In genomic region chr11:54315336-54315735, GRCm38 (mm10) we compare ENCODE assay signal across 32 mouse cellular contexts. TPM values are rescaled to one million over a fixed set of nuclear protein-coding genes. Genes with fewer than 3 reads are reported as not detected.
A peak's percentile ranks its signal among the peaks of the same experiment; 100 is the strongest.
DNase-seq lines count a peak whose midpoint lies in the region; ATAC-seq and TF ChIP-seq lines count a peak whose summit lies in the region.
"Had no signal": no experiment of that assay in that cellular context is flagged by ENCODE, and none has a peak within 500 bp of the region (broad histone marks: within the 10 kb centered on the region; RNA-seq: fewer than 3 reads in every experiment).

No protein-coding gene starts in this region.

- H3K4me2 ChIP-seq in hindbrain, postnatal 0 days (ENCODE audit: low read depth, low read length) = peak overlapping the region; percentile 25
- no peak overlapping the region for H3K4me2 ChIP-seq in hindbrain, embryonic 13.5 days
- no peak overlapping the region for H3K4me2 ChIP-seq in midbrain, embryonic 14.5 days (ENCODE audit: low read length)
- H3K4me2 ChIP-seq: heart, embryonic 15.5 days; hindbrain, embryonic 12.5 days; lung, embryonic 14.5 days; neural tube, embryonic 13.5 days had no signal

- ATAC-seq in hindbrain, postnatal 0 days = no peak
- no peak for ATAC-seq in hindbrain, embryonic 13.5 days (ENCODE audit: low FRiP score)
- ATAC-seq in midbrain, embryonic 14.5 days (ENCODE audit: low FRiP score, low TSS enrichment) = no peak
- ATAC-seq: inflammation-experienced regulatory T-cells, adult 6 months; Patski had no signal

- DNase-seq in cerebellum, adult 9-10 months = peak; percentile 12
- DNase-seq in cerebellum, postnatal 14 days = no peak
- DNase-seq in hindbrain, postnatal 0 days (ENCODE audit: low spot score) = no peak
- no peak for DNase-seq in midbrain, embryonic 10.5 days (ENCODE audit: low spot score)
- no peak for DNase-seq in midbrain, embryonic 14.5 days
- no peak for DNase-seq in adrenal gland, adult 2 months
- DNase-seq: cerebellum, adult 11 months; kidney, adult 18-20 months; layer of hippocampus, postnatal 36 days; lung, embryonic 14.5 days; lung, postnatal 14 days; thymus, adult 2 months; thymus, postnatal 4 days had no signal

- H3K27ac ChIP-seq in hindbrain, postnatal 0 days = peak overlapping the region; percentile 54; the same call in 1 of the 2 replicates
- H3K27ac ChIP-seq in hindbrain, embryonic 13.5 days = no peak overlapping the region
- H3K27ac ChIP-seq in midbrain, embryonic 10.5 days (replicated peaks) = peak overlapping the region; percentile 81
- no peak overlapping the region for H3K27ac ChIP-seq in midbrain, embryonic 14.5 days (replicated peaks; ENCODE audit: low read depth, low read length)
- H3K27ac ChIP-seq: heart, embryonic 15.5 days; hindbrain, embryonic 12.5 days; neural tube, embryonic 13.5 days had no signal

- H3K9me3 ChIP-seq in hindbrain, postnatal 0 days (ENCODE audit: low read length) = no peaks in the 10 kb centered on the region
- H3K9me3 ChIP-seq in hindbrain, embryonic 13.5 days = no peaks in the 10 kb centered on the region
- no peaks in the 10 kb centered on the region for H3K9me3 ChIP-seq in midbrain, embryonic 10.5 days (replicated peaks)
- H3K9me3 ChIP-seq in midbrain, embryonic 14.5 days (ENCODE audit: control insufficient read depth, low read length) = no peaks in the 10 kb centered on the region
- H3K9me3 ChIP-seq: heart, embryonic 15.5 days; hindbrain, embryonic 12.5 days; neural tube, embryonic 13.5 days had no signal

- peaks cover 18% of the 10 kb centered on the region; the same call in 1 of the 2 replicates for H3K4me1 ChIP-seq in hindbrain, postnatal 0 days (ENCODE audit: insufficient read depth, low read length)
- peaks cover 52% of the 10 kb centered on the region for H3K4me1 ChIP-seq in hindbrain, embryonic 13.5 days (replicated peaks)
- peaks cover 54% of the 10 kb centered on the region for H3K4me1 ChIP-seq in midbrain, embryonic 10.5 days
- H3K4me1 ChIP-seq in midbrain, embryonic 14.5 days (ENCODE audit: control insufficient read depth, insufficient read depth, low read length) = peaks cover 39% of the 10 kb centered on the region

- no peaks in the 10 kb centered on the region for H3K36me3 ChIP-seq in hindbrain, postnatal 0 days (ENCODE audit: insufficient read depth, low read length)
- H3K36me3 ChIP-seq in hindbrain, embryonic 13.5 days = peaks cover 9% of the 10 kb centered on the region
- peaks cover 7% of the 10 kb centered on the region; the same call in 1 of the 2 replicates for H3K36me3 ChIP-seq in midbrain, embryonic 10.5 days
- H3K36me3 ChIP-seq in midbrain, embryonic 14.5 days (ENCODE audit: control insufficient read depth, insufficient read depth, low read length) = peaks cover 6% of the 10 kb centered on the region
- H3K36me3 ChIP-seq: heart, embryonic 15.5 days; hindbrain, embryonic 12.5 days had no signal

- peak overlapping the region; percentile 15; the same call in 1 of the 2 replicates for H3K9ac ChIP-seq in hindbrain, postnatal 0 days (replicated peaks; ENCODE audit: low read length)
- H3K9ac ChIP-seq in hindbrain, embryonic 13.5 days = no peak overlapping the region
- H3K9ac ChIP-seq in midbrain, embryonic 14.5 days (replicated peaks; ENCODE audit: low read length) = no peak overlapping the region
- H3K9ac ChIP-seq: heart, embryonic 15.5 days; lung, embryonic 14.5 days had no signal

- no peak for TF ChIP-seq CTCF in hindbrain, postnatal 0 days (IDR thresholded peaks at IDR 0.05; ENCODE audit: low read depth)

- no peak overlapping the region for H3K4me3 ChIP-seq in hindbrain, postnatal 0 days (ENCODE audit: low read length)
- H3K4me3 ChIP-seq in hindbrain, embryonic 13.5 days = no peak overlapping the region
- no peak overlapping the region for H3K4me3 ChIP-seq in midbrain, embryonic 10.5 days
- no peak overlapping the region for H3K4me3 ChIP-seq in midbrain, embryonic 14.5 days (replicated peaks; ENCODE audit: low read depth, low read length)
- H3K4me3 ChIP-seq: heart, embryonic 15.5 days; hindbrain, embryonic 12.5 days; neural tube, embryonic 13.5 days had no signal

- no peaks in the 10 kb centered on the region for H3K27me3 ChIP-seq in hindbrain, postnatal 0 days (ENCODE audit: insufficient read depth, low read length)
- no peaks in the 10 kb centered on the region for H3K27me3 ChIP-seq in hindbrain, embryonic 13.5 days
- no peaks in the 10 kb centered on the region for H3K27me3 ChIP-seq in midbrain, embryonic 10.5 days (ENCODE audit: low read depth, poor library complexity, severe bottlenecking)
- no peaks in the 10 kb centered on the region for H3K27me3 ChIP-seq in midbrain, embryonic 14.5 days (ENCODE audit: control insufficient read depth, insufficient read depth, low read length)
- H3K27me3 ChIP-seq: heart, embryonic 15.5 days; hindbrain, embryonic 12.5 days; neural tube, embryonic 13.5 days had no signal

- 78% methylated on average over 5 of the region's 5 CpGs for WGBS in hindbrain, postnatal 0 days
- 85% methylated on average over 5 of the region's 5 CpGs for WGBS in hindbrain, embryonic 13.5 days
- 89% methylated on average over 5 of the region's 5 CpGs for WGBS in midbrain, embryonic 10.5 days
- 86% methylated on average over 5 of the region's 5 CpGs for WGBS in midbrain, embryonic 14.5 days

RNA-seq across cellular contexts. Expression of gene Acsl6, which starts 11.7 kb away (rescaled TPM):
- 74.4 and 76.9 TPM in 2 replicates for total RNA-seq in hindbrain, postnatal 0 days (2014; rRNA removed)
- 58.2 and 60.1 TPM in 2 replicates for polyA plus RNA-seq in hindbrain, postnatal 0 days (2015; fragmentation: Nextera tagmentation; extraction: Ambion mirVana)
- 39.6 and 40.4 TPM in 2 replicates for polyA plus RNA-seq in hindbrain, embryonic 13.5 days (2015; fragmentation: Nextera tagmentation; extraction: Ambion mirVana)
- 14.4 and 20.4 TPM in 2 replicates for polyA plus RNA-seq in midbrain, embryonic 10.5 days (2016; fragmentation: Nextera tagmentation; extraction: Ambion mirVana)
- polyA plus RNA-seq in midbrain, embryonic 14.5 days (2014; fragmentation: Nextera tagmentation; extraction: Ambion mirVana) = 38.4 and 40.9 TPM in 2 replicates
- total RNA-seq in adrenal gland, adult 2 months (2021) = 1 to 10 TPM; 4.9 to 5.2 TPM
- polyA plus RNA-seq in adrenal gland, adult 2 months (2012; rRNA removed) = 1.2 and 1.9 TPM in 2 replicates
- polyA plus RNA-seq: inflammation-experienced regulatory T-cells, adult 6 months; liver, adult 2 months had no signal

RNA-seq across cellular contexts. Expression of gene Il3, which starts 48.3 kb away (rescaled TPM):
- not detected in 2 replicates for total RNA-seq in hindbrain, postnatal 0 days (2014; rRNA removed)
- not detected in 2 replicates for polyA plus RNA-seq in hindbrain, postnatal 0 days (2015; fragmentation: Nextera tagmentation; extraction: Ambion mirVana)
- polyA plus RNA-seq in hindbrain, embryonic 13.5 days (2015; fragmentation: Nextera tagmentation; extraction: Ambion mirVana) = not detected in 2 replicates
- polyA plus RNA-seq in midbrain, embryonic 10.5 days (2016; fragmentation: Nextera tagmentation; extraction: Ambion mirVana) = not detected in 2 replicates
- not detected in 2 replicates for polyA plus RNA-seq in midbrain, embryonic 14.5 days (2014; fragmentation: Nextera tagmentation; extraction: Ambion mirVana)
- total RNA-seq in adrenal gland, adult 2 months (2021) = not detected
- polyA plus RNA-seq in adrenal gland, adult 2 months (2012; rRNA removed) = not detected in 2 replicates
- total RNA-seq: adrenal gland, postnatal 14 days; gastrocnemius, adult 8-10 months; heart, postnatal 25 days; layer of hippocampus, adult 8-10 months; layer of hippocampus, postnatal 36 days; left cerebral cortex, postnatal 14 days; liver, adult 2 months; MEL had no signal
- polyA plus RNA-seq: embryonic facial prominence, embryonic 11.5 days; forebrain, embryonic 14.5 days; frontal cortex, adult 2 months; gonadal fat pad, adult 2 months; heart, embryonic 15.5 days; hindbrain, embryonic 12.5 days; inflammation-experienced regulatory T-cells, adult 6 months; kidney, embryonic 16.5 days; limb, embryonic 11.5 days; liver, adult 2 months; lung, embryonic 14.5 days; neural tube, embryonic 13.5 days; Patski; thymus, adult 2 months had no signal

RNA-seq across cellular contexts. Expression of gene Meikin, which starts 55.1 kb away (rescaled TPM):
- total RNA-seq in hindbrain, postnatal 0 days (2014; rRNA removed) = not detected in 2 replicates
- not detected in 2 replicates for polyA plus RNA-seq in hindbrain, postnatal 0 days (2015; fragmentation: Nextera tagmentation; extraction: Ambion mirVana)
- polyA plus RNA-seq in hindbrain, embryonic 13.5 days (2015; fragmentation: Nextera tagmentation; extraction: Ambion mirVana) = not detected in 2 replicates
- not detected in 2 replicates for polyA plus RNA-seq in midbrain, embryonic 10.5 days (2016; fragmentation: Nextera tagmentation; extraction: Ambion mirVana)
- not detected in 2 replicates for polyA plus RNA-seq in midbrain, embryonic 14.5 days (2014; fragmentation: Nextera tagmentation; extraction: Ambion mirVana)
- not detected for total RNA-seq in adrenal gland, adult 2 months (2021)
- polyA plus RNA-seq in adrenal gland, adult 2 months (2012; rRNA removed) = not detected in 2 replicates
- total RNA-seq: adrenal gland, postnatal 14 days; gastrocnemius, adult 8-10 months; heart, postnatal 25 days; layer of hippocampus, adult 8-10 months; layer of hippocampus, postnatal 36 days; left cerebral cortex, postnatal 14 days; liver, adult 2 months; MEL had no signal
- polyA plus RNA-seq: embryonic facial prominence, embryonic 11.5 days; forebrain, embryonic 14.5 days; frontal cortex, adult 2 months; gonadal fat pad, adult 2 months; heart, embryonic 15.5 days; hindbrain, embryonic 12.5 days; inflammation-experienced regulatory T-cells, adult 6 months; kidney, embryonic 16.5 days; limb, embryonic 11.5 days; liver, adult 2 months; lung, embryonic 14.5 days; neural tube, embryonic 13.5 days; Patski; thymus, adult 2 months had no signal

Comparison
In these comparisons a context has a peak if more than half of its experiments do, and no peak if none do; other contexts are left out.
1. H3K27ac ChIP-seq: peak in hindbrain, postnatal 0 days (single experiment) and midbrain, embryonic 10.5 days (single experiment); none in hindbrain, embryonic 13.5 days (single experiment) and midbrain, embryonic 14.5 days (single experiment).